Mouse (Mus musculus): ENCODE measurements around the gene Pknox1. TPM values are rescaled to one million over a fixed set of nuclear protein-coding genes. Genes with fewer than 3 reads are reported as not detected.
"Not testable (repeated sequence)": the region's sequence is repeated elsewhere in the genome, so short reads cannot be mapped to it uniquely, and the experiment has no call there.

Gene Pknox1
- 10 to 100 TPM in 1 of 2 experiments, 1 to 10 TPM in 1; 5.8 to 11.4 TPM for total RNA-seq (2021)
- long read RNA-seq, experiment 1, full-length matches to known transcripts = 9 of 9 reads
- long read RNA-seq, experiment 1, partial matches to known transcripts = 0 of 9 reads
- long read RNA-seq, experiment 1, other reads (novel, unspliced or antisense) = 0 of 9 reads
- long read RNA-seq, experiment 2, full-length matches to known transcripts = 10 of 14 reads
- long read RNA-seq, experiment 2, partial matches to known transcripts = 2 of 14 reads
- long read RNA-seq, experiment 2, other reads (novel, unspliced or antisense) = 2 of 14 reads

DNA sequence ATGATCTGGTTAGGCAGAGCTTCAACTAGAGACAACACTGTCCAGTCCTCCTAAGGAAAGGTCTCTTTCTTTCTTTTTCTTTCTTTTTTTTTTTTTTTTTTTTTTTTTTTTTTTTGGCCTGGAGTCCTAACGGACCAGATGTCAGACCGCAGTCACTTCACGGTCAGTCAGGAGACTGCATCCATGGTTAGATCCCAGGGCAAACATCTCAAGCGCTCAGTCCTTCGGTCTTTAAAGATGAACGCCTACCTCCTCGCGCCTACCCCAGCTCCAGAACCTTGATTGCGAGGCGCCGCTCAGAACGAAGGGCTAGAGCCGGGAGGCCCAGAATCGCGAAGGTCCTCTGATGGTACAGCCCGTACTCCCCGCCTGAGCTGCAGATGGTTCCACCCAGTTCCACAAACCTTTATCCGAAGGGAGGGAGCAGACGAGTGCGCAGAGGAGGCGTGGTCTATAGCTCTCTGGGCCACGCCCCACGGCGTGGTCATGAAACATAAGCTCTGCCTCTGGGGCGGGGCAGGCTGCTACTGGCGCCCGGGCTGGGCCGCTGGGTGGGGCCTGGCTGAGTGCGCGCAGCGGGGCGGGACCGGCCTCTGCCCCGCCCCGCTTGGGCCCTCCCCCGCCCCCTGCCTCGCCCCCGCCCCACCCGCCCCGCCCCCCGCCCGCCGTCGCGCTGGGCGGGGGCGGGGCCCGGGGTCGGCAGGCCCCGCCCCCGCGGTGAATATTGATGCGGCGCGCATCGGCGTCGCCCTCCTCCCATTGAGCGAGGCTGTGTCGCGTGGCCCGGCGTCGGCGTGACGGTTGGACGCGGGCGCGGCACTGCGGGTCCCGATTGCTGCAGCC is at the start of gene Pknox1:
Gene Pknox1, plus strand, starts transcription at position 720 of the 843 bp plus-strand sequence.
- peak; percentile 99 for DNase-seq (ENCODE audit: low spot score)

DNA sequence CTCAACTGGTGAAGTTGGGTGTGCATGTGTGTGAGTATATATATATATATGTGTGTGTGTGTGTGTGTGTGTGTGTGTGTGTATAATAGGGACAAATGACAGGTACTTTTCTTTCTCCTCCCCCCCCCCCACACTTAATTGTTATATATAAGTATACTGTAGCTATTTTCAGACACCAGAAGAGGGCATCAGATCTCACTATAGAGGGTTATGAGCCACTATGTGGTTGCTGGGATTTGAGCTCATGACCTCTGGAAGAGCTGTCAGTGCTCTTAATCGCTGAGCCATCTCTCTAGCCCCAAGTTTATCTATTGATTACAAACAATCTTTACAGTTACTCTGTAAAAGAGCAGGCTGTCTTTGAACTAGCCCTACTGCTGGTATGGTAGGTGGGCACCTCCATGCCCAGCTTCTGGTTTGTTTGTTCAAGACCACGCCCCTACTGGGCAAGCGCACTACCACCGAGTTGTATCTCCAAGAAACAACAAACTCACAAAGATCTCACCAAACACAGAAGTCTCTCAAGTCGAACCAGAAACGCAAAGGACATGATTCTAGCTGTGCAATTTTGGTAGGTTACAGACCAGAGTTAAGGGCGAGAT is 45.1 kb upstream of the Pknox1 start:
- no peak for DNase-seq (ENCODE audit: low spot score)

DNA sequence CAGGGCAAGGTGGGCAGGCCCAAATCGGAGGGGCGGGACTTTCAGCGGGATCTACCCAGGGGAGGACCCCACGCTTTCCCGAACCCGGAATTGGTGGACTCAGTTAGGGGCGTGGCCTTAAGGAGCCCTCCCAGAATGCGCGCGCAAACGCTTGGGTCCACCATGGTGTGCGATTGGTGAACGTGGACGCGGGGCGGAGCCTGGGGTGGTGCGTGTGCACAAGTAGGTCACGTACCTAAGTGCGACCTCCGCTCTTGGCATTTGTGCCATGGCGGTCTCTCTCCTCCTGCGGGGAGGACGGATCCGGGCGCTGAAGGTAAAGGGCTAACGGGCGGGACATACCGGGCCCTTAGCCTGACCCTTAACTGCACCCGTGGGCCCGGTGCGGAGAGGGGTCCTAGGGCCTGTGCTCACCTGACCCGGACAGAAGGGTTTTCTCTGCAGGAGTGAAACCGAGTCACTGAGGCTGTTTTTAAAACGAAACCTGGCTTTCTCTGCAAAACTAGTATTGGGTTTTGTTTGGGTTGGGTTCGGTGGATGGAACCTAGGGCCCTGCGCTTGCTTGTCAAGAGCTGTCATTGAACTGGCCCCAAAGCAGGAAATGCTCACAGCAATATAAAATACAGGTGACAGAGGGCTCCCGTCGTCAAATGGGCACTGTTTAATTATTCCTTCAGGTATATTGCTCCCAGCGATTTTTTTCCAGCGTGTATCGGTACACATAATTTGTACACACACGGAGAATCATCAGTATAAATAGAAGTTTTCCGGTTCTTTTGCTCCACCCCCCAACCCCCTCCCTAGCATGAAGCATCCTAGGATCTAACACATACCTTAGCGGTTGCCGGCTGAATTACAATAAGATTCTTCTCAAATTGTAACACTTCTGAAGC is 44.3 kb upstream of the Pknox1 start, which contains the start of the genes Wdr4 and Ndufv3:
Gene Wdr4, minus strand, starts transcription at position 35 of the 893 bp plus-strand sequence.
Gene Ndufv3, plus strand, starts transcription at position 170 of the 893 bp plus-strand sequence.
- DNase-seq (ENCODE audit: low spot score) = peak; percentile 100

DNA sequence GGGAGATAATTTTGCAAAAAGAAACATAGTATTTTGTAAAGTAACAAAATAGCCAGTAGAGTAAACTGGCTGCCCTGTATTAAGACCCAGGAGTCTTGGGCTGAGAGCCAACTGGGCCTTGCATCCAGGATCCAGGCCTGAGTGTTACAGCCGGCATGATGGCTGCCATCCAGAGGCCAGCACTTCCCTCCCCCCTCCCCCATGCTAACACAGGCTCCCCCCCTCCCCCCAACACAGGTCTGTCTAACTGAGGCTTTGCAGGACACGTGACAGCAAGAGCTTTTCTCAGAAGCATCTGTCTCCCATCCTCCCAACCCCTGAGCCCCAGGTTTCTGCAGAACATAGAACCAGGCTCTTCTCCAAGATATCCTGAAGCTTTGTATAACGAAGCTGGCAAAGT is 43.6 kb upstream of the Pknox1 start:
- DNase-seq (ENCODE audit: low spot score) = peak; percentile 43

- no peak for DNase-seq (ENCODE audit: low spot score)
These were observed 42.6 kb upstream of the Pknox1 start for GRCm38 (mm10) chr17:31521948-31522347.

- DNase-seq (ENCODE audit: low spot score) = no peak
These were observed 39.4 kb upstream of the Pknox1 start for GRCm38 (mm10) chr17:31525114-31525513.

DNA sequence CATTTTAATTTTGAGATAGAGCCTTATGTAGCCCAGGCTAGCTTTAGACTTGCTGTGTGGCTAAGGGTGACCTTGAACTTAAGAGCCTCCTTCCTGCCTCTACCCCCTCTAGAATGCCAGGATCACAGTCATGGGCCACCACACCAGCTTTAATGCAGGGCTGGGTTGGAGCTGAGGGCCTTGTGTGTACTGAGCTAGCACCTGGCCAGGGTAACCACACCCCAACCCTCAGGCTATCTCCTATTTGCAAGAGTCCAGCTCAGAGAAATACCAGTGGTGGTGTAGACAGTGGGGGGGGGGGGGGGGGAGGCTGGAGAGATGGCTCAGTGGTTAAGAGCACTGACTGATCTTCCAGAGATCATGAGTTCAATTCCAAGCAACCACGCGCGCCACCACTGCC is 38.7 kb upstream of the Pknox1 start:
- DNase-seq (ENCODE audit: low spot score) = no peak

DNA sequence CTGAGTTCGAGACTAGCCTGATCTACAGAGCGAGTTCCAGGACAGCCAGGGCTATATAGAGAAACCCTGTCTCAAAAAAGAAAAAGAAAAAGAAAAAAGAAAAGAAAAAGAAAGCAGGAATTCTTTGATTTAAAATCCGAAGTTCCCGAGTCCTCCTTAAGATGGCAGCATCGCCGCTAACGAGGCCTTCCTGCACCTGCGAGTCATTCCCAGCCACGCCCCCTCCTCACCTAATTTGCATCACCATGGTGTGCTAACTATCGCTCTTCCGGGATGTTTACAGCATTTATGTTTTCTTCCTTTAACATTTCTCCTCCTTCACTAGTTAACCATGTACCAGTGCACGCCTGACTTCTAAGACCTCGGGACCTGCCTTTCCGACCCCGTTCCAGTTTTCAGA is 35.2 kb upstream of the Pknox1 start:
- DNase-seq (ENCODE audit: low spot score) = no peak

DNA sequence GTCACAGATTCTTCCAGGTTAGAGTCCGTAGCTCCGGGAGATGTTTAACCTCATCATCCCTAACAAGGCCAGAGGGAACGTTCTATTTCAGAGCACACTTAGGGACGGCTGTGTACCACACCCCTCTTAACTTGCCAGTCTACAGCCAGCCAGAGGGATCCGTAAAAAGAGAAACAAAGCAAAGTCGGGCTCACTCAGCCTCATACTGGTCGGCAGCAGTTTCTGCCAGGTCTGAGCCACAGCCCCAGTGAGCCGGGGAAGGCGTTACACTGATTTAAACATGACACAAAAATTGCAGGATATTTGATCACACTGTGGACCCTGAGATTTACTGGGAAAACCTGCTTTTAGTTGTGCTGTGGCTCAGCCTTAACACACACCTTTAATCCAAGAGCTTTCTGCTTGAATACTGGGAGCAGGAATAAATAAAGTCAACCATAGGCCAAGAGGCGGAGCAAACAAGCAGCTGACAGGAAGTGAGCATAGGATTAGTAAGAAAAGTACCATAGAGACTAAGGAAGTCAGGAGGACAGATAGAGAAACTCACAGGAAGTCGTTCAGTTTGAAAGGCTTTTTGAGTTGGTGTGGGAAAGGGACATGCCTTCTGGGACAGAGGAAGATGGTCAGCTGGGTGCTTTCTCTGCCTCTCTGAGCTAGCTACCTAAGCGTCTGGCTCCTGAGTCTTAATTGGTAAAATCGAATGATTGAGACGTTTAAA is 32.9 kb upstream of the Pknox1 start:
- no peak for DNase-seq (ENCODE audit: low spot score)

GRCm38 (mm10) chr17:31532331-31532730 is 32.2 kb upstream of the Pknox1 start:
- not testable (repeated sequence) for DNase-seq (ENCODE audit: low spot score)

- no peak for DNase-seq (ENCODE audit: low spot score)
These were observed 29.2 kb upstream of the Pknox1 start for GRCm38 (mm10) chr17:31535358-31535757.

DNA sequence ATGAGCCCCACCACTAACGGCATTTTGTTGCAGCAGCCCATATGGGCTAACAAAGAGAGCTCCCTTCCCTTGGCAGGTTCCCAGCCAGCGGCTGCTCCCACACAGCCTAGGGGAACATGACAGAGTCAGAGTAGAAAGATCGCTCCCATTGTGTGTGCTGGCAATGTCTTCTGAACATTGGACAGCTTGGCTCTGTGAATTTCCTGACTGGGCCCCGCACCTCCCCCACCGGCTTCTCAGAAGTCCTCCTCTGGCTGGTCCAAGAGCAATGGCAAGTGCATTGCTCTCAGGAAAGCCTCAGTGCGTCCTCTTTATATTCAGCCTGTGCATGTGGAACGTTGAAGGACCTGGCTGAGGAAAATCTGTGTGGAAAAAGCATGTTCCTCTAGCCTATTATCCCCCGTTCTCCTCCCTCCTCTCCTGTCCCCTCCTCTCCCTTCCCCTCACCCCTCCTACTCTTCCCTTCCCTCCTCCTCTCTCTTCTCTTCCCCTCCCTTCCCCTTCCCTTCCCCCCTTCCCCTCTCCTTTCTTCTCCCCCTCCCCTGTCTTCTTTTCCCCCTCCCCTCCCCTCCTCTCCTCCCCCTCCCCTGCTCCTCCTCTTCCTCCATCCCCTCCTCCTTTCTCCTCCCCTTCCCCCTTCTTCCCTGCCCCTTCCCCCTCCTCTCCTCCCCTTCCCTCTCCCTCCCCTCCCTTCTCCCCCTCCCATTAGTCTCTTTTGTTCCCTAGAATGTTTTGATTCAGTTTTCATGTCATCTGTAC is 28.5 kb upstream of the Pknox1 start:
- DNase-seq (ENCODE audit: low spot score) = peak; percentile 30

GRCm38 (mm10) chr17:31540101-31540500 is 24.4 kb upstream of the Pknox1 start:
- DNase-seq (ENCODE audit: low spot score) = no peak

DNA sequence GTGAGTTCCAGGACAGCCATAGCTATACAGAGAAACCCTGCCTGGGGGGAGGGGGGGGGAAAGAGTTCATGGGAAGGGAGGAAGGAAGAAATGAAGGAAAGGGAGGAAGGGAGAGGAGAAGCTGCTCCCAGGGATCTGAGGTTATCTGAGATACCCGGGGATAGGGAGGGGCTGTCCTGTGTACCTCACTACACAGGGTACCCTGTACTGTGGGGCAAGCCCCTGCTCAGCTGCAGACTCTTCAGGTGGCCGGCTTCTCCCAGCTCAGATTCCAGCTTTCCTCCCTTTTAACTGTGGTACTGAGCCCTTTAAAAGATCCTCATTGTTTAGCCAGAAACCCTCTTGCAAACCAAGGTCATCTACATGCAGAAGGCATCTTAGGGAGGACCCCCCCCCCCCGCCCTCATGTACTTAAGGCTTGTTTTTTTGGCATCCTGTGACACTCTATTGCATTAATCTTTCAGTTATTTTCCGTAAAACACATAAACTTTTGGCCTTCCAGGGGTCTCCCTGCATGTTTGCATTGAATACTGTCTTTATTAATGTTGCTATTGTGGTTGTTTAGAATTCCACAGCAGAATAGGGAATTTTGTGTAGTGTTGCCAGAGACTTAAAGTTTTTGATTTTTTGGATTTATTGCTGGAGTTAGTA is 23.6 kb upstream of the Pknox1 start:
- no peak for DNase-seq (ENCODE audit: low spot score)

DNA sequence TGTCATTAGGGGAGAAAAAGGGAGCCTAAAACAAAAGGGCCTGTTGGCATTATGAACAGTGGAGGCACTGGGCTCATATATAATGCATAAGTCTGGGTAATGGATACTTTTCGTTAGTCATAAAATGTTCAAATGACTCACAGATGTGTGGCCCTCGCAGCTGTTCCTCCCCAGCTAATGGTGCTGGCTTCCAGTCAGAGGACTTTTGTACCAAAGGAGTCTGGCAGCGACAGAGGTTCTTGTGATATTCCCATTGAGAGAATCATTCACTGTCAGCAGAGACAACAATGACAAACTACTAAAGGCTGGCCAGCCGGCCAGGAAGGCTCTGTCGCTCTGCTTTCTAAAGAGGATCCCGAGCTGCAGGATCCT is 23.1 kb upstream of the Pknox1 start:
- DNase-seq (ENCODE audit: low spot score) = peak; percentile 50

DNA sequence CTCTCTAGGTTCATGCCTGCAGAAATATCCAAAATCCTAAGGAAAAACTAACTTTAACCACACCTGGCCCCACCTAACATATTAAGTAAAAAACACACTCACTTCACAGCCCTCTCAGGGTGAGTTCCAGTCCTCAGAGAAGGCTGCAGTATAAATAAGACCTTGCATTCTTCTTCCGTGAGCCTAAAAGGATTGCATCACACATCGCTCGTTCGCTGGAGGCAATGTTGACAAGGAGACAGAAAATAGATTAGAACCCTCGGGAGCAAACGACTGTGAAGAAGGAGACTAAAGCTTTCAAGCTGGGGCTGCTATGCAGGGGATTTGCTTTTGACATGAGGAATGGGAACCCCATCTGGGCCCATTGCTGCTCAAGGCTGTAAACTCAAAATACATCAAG is 21.0 kb upstream of the Pknox1 start:
- DNase-seq (ENCODE audit: low spot score) = no peak

- DNase-seq (ENCODE audit: low spot score) = peak; percentile 36
These were observed 17.9 kb upstream of the Pknox1 start for GRCm38 (mm10) chr17:31546444-31547196.

DNA sequence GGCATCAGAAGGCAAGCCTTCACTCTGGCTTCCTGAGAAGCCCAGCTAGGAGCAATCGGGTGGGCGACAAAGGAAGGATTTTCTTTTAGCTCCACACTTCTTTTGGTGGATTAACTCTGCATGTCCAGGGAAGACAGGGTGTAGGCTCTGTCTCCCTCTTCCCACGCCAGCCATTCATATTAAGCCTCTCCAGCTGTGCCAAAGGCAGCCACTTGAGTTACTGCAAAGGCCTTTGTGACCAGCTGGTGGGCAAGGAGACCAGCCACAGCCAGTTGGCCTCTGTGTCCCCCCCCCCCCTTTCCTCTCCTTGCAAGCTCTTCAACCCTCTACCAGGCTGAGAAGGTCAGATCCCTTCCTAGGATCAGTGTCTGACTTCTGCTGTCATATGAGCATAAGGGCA is 16.6 kb upstream of the Pknox1 start:
- no peak for DNase-seq (ENCODE audit: low spot score)

GRCm38 (mm10) chr17:31549389-31549788 is 15.1 kb upstream of the Pknox1 start:
- no peak for DNase-seq (ENCODE audit: low spot score)

All from gastrocnemius, adult 18-20 months (tissue).